Mouse (Mus musculus): ENCODE measurements around the gene Gm10961. TPM values are rescaled to one million over a fixed set of nuclear protein-coding genes. Genes with fewer than 3 reads are reported as not detected.

The Gm10961 gene
- polyA plus RNA-seq, 1 experiment = not detected

GRCm38 (mm10) chr3:107632786-107633185 lies 1.7 kb downstream of the Gm10961 start:
- Histone ChIP-seq H3K4me3 (peak overlapping the region; percentile 67), H3K4me2 (ENCODE audit: low read depth) (no peak overlapping the region), H3K36me3 (ENCODE audit: control insufficient read depth, insufficient read depth) (peaks cover 10% of the 10 kb centered on the region), H3K79me2 (ENCODE audit: control insufficient read depth, insufficient read depth) (peaks cover 29% of the 10 kb centered on the region), H3ac (ENCODE audit: control insufficient read depth, insufficient read length) (no peak overlapping the region), H3K27me3 (ENCODE audit: control insufficient read depth, insufficient read depth, insufficient read length) (peaks cover 11% of the 10 kb centered on the region)
- TF ChIP-seq MYOG (IDR thresholded peaks at IDR 0.05; ENCODE audit: control insufficient read depth in 1 of 3, insufficient read depth in 1 of 3, insufficient read length in 2 of 3, low read depth in 2 of 3) = no peak
- TF ChIP-seq CEBPB (IDR thresholded peaks at IDR 0.05; ENCODE audit: insufficient read depth, poor library complexity, severe bottlenecking) = no peak
- no peak for TF ChIP-seq TCF12 (IDR thresholded peaks at IDR 0.05; ENCODE audit: insufficient read depth, poor library complexity, severe bottlenecking)
- no peak for TF ChIP-seq MYOD1 (IDR thresholded peaks at IDR 0.05; ENCODE audit: control insufficient read depth in 1 of 3, insufficient read length in 2 of 3, low read depth in 2 of 3)
- no peak for TF ChIP-seq MAX (IDR thresholded peaks at IDR 0.05; ENCODE audit: low read depth)

GRCm38 (mm10) chr3:107633906-107634305 lies 2.8 kb downstream of the Gm10961 start:
- peaks cover 4% of the 10 kb centered on the region for H3K36me3 ChIP-seq (ENCODE audit: control insufficient read depth, insufficient read depth)
- H3K79me2 ChIP-seq (ENCODE audit: control insufficient read depth, insufficient read depth) = peaks cover 21% of the 10 kb centered on the region
- no peak overlapping the region for H3K4me2 ChIP-seq (ENCODE audit: low read depth)
- peaks cover 14% of the 10 kb centered on the region for H3K27me3 ChIP-seq (ENCODE audit: control insufficient read depth, insufficient read depth, insufficient read length)
- no peak overlapping the region for H3ac ChIP-seq (ENCODE audit: control insufficient read depth, insufficient read length)
- H3K4me3 ChIP-seq = no peak overlapping the region
- TF ChIP-seq SRF (IDR thresholded peaks at IDR 0.05; ENCODE audit: control insufficient read depth, insufficient read length, low read depth) (no peak), USF1 (IDR thresholded peaks at IDR 0.05; ENCODE audit: low read depth) (no peak), MYOG (IDR thresholded peaks at IDR 0.05; ENCODE audit: control insufficient read depth in 1 of 3, insufficient read depth in 1 of 3, insufficient read length in 2 of 3, low read depth in 2 of 3) (no peak), REST (IDR thresholded peaks at IDR 0.05; ENCODE audit: insufficient read depth, insufficient read length) (no peak), POLR2AphosphoS2 (IDR thresholded peaks at IDR 0.05; ENCODE audit: insufficient read length, low read depth) (no peak), MYOD1 (IDR thresholded peaks at IDR 0.05; ENCODE audit: control insufficient read depth in 1 of 3, insufficient read length in 2 of 3, low read depth in 2 of 3) (no peak), MAX (IDR thresholded peaks at IDR 0.05; ENCODE audit: low read depth) (no peak), E2F4 (IDR thresholded peaks at IDR 0.05; ENCODE audit: insufficient read depth) (no peak), TCF3 (IDR thresholded peaks at IDR 0.05; ENCODE audit: insufficient read length, low read depth) (no peak), TCF12 (IDR thresholded peaks at IDR 0.05; ENCODE audit: insufficient read depth, poor library complexity, severe bottlenecking) (no peak), CEBPB (IDR thresholded peaks at IDR 0.05; ENCODE audit: insufficient read depth, poor library complexity, severe bottlenecking) (no peak), POLR2A (IDR thresholded peaks at IDR 0.05; ENCODE audit: insufficient read length, low read depth) (no peak)

- H3ac ChIP-seq (ENCODE audit: control insufficient read depth, insufficient read length) = no peak overlapping the region
- peaks cover 4% of the 10 kb centered on the region for H3K79me2 ChIP-seq (ENCODE audit: control insufficient read depth, insufficient read depth)
- H3K4me2 ChIP-seq (ENCODE audit: low read depth) = no peak overlapping the region
- no peak overlapping the region for H3K4me3 ChIP-seq
- H3K36me3 ChIP-seq (ENCODE audit: control insufficient read depth, insufficient read depth) = no peaks in the 10 kb centered on the region
- H3K27me3 ChIP-seq (ENCODE audit: control insufficient read depth, insufficient read depth, insufficient read length) = peaks cover 14% of the 10 kb centered on the region
- TF ChIP-seq POLR2A (IDR thresholded peaks at IDR 0.05; ENCODE audit: insufficient read length, low read depth) = no peak
- TF ChIP-seq TCF12 (IDR thresholded peaks at IDR 0.05; ENCODE audit: insufficient read depth, poor library complexity, severe bottlenecking) = no peak
- no peak for TF ChIP-seq MYOD1 (IDR thresholded peaks at IDR 0.05; ENCODE audit: control insufficient read depth in 1 of 3, insufficient read length in 2 of 3, low read depth in 2 of 3)
- no peak for TF ChIP-seq REST (IDR thresholded peaks at IDR 0.05; ENCODE audit: insufficient read depth, insufficient read length)
- TF ChIP-seq MAX (IDR thresholded peaks at IDR 0.05; ENCODE audit: low read depth) = no peak
- no peak for TF ChIP-seq SRF (IDR thresholded peaks at IDR 0.05; ENCODE audit: control insufficient read depth, insufficient read length, low read depth)
- no peak for TF ChIP-seq POLR2AphosphoS2 (IDR thresholded peaks at IDR 0.05; ENCODE audit: insufficient read length, low read depth)
- no peak for TF ChIP-seq USF1 (IDR thresholded peaks at IDR 0.05; ENCODE audit: low read depth)
- no peak for TF ChIP-seq E2F4 (IDR thresholded peaks at IDR 0.05; ENCODE audit: insufficient read depth)
- no peak for TF ChIP-seq CEBPB (IDR thresholded peaks at IDR 0.05; ENCODE audit: insufficient read depth, poor library complexity, severe bottlenecking)
- TF ChIP-seq TCF3 (IDR thresholded peaks at IDR 0.05; ENCODE audit: insufficient read length, low read depth) = no peak
- TF ChIP-seq MYOG (IDR thresholded peaks at IDR 0.05; ENCODE audit: control insufficient read depth in 1 of 3, insufficient read depth in 1 of 3, insufficient read length in 2 of 3, low read depth in 2 of 3) = no peak
These were observed 4.7 kb downstream of the Gm10961 start for GRCm38 (mm10) chr3:107635836-107636235.

GRCm38 (mm10) chr3:107636236-107636635 lies 5.1 kb downstream of the Gm10961 start:
- Histone ChIP-seq H3K79me2 (ENCODE audit: control insufficient read depth, insufficient read depth) (peaks cover 4% of the 10 kb centered on the region), H3ac (ENCODE audit: control insufficient read depth, insufficient read length) (no peak overlapping the region), H3K36me3 (ENCODE audit: control insufficient read depth, insufficient read depth) (no peaks in the 10 kb centered on the region), H3K27me3 (ENCODE audit: control insufficient read depth, insufficient read depth, insufficient read length) (peaks cover 14% of the 10 kb centered on the region), H3K4me2 (ENCODE audit: low read depth) (no peak overlapping the region), H3K4me3 (no peak overlapping the region)
- TF ChIP-seq CEBPB (IDR thresholded peaks at IDR 0.05; ENCODE audit: insufficient read depth, poor library complexity, severe bottlenecking) (no peak), USF1 (IDR thresholded peaks at IDR 0.05; ENCODE audit: low read depth) (no peak), MYOD1 (IDR thresholded peaks at IDR 0.05; ENCODE audit: control insufficient read depth in 1 of 3, insufficient read length in 2 of 3, low read depth in 2 of 3) (no peak), MAX (IDR thresholded peaks at IDR 0.05; ENCODE audit: low read depth) (no peak), TCF3 (IDR thresholded peaks at IDR 0.05; ENCODE audit: insufficient read length, low read depth) (no peak), MYOG (IDR thresholded peaks at IDR 0.05; ENCODE audit: control insufficient read depth in 1 of 3, insufficient read depth in 1 of 3, insufficient read length in 2 of 3, low read depth in 2 of 3) (no peak), REST (IDR thresholded peaks at IDR 0.05; ENCODE audit: insufficient read depth, insufficient read length) (no peak), SRF (IDR thresholded peaks at IDR 0.05; ENCODE audit: control insufficient read depth, insufficient read length, low read depth) (no peak), TCF12 (IDR thresholded peaks at IDR 0.05; ENCODE audit: insufficient read depth, poor library complexity, severe bottlenecking) (no peak), POLR2AphosphoS2 (IDR thresholded peaks at IDR 0.05; ENCODE audit: insufficient read length, low read depth) (no peak), E2F4 (IDR thresholded peaks at IDR 0.05; ENCODE audit: insufficient read depth) (no peak), POLR2A (IDR thresholded peaks at IDR 0.05; ENCODE audit: insufficient read length, low read depth) (no peak)

Measured in myocyte (in vitro differentiated cells).